Mouse (Mus musculus) CH12.LX (cell line): ENCODE data around the gene Ccdc146.

Source experiments
- CTCF ChIP-seq, 2 experiments: IDR thresholded peaks in 1 of 2; conservative IDR thresholded peaks in 1 of 2; 2 replicates each; pipeline ENCODE4 v1.5.1; 2011 to 2012; ENCODE audit warnings: low read depth in 2 of 2, low read length in 2 of 2, improper control_type of control experiment in 1 of 2, inconsistent platforms in 1 of 2, mild to moderate bottlenecking in 1 of 2, moderate library complexity in 1 of 2
- POLR2A ChIP-seq: IDR thresholded peaks from 2 replicates; pipeline ENCODE4 v1.6.1; 2011; ENCODE audit warnings: low read depth, mild to moderate bottlenecking, improper control_type of control experiment, low read length

- TF ChIP-seq POLR2A = no peak
- no peak for TF ChIP-seq CTCF (conservative IDR thresholded peaks at IDR 0.05 in 1 of 2, IDR thresholded peaks at IDR 0.05 in 1 of 2; ENCODE audit: low read depth in 2 of 2, low read length in 2 of 2)
These were observed 141.0 kb downstream of the Ccdc146 start for GRCm38 (mm10) chr5:21283356-21284062.
